Mouse (Mus musculus): ENCODE measurements around the gene Jak1.

Gene Jak1

GRCm38 (mm10) chr4:101185216-101185615 is 79.9 kb downstream of the Jak1 start:
- DNase-seq = no peak

- DNase-seq = no peak
Observed at GRCm38 (mm10) chr4:101182603-101183011, 82.5 kb downstream of the Jak1 start.

GRCm38 (mm10) chr4:101180681-101181080 is 84.4 kb downstream of the Jak1 start:
- DNase-seq = no peak

GRCm38 (mm10) chr4:101179836-101180235 is 85.2 kb downstream of the Jak1 start:
- no peak for DNase-seq

- DNase-seq = no peak
Observed at GRCm38 (mm10) chr4:101179076-101179475, 86.0 kb downstream of the Jak1 start.

- DNase-seq = no peak
Observed at GRCm38 (mm10) chr4:101177796-101178195, 87.3 kb downstream of the Jak1 start.

- no peak for DNase-seq
Observed at GRCm38 (mm10) chr4:101176123-101176522, 89.0 kb downstream of the Jak1 start.

- no peak for DNase-seq
Observed at GRCm38 (mm10) chr4:101174916-101175625, 90.0 kb downstream of the Jak1 start.

GRCm38 (mm10) chr4:101172738-101173137 is 92.3 kb downstream of the Jak1 start:
- no peak for DNase-seq

- DNase-seq = peak; percentile 71 to 75
Observed at GRCm38 (mm10) chr4:101168189-101168778, 96.8 kb downstream of the Jak1 start.

- no peak for DNase-seq
Observed at GRCm38 (mm10) chr4:101167777-101168176, 97.3 kb downstream of the Jak1 start.

GRCm38 (mm10) chr4:101165776-101166175 is 99.3 kb downstream of the Jak1 start:
- no peak for DNase-seq

- DNase-seq = no peak
Observed at GRCm38 (mm10) chr4:101164673-101165072, 100.4 kb downstream of the Jak1 start.

- DNase-seq = no peak
Observed at GRCm38 (mm10) chr4:101164189-101164588, 100.9 kb downstream of the Jak1 start.

GRCm38 (mm10) chr4:101160821-101161220 is 104.3 kb downstream of the Jak1 start:
- DNase-seq = no peak

GRCm38 (mm10) chr4:101159191-101159764 is 105.8 kb downstream of the Jak1 start:
- DNase-seq = no peak

- DNase-seq = peak; percentile 20 to 28
Observed at GRCm38 (mm10) chr4:101158282-101158681, 106.8 kb downstream of the Jak1 start.

- no peak for DNase-seq
Observed at GRCm38 (mm10) chr4:101157476-101157875, 107.6 kb downstream of the Jak1 start.

- DNase-seq = no peak
Observed at GRCm38 (mm10) chr4:101155541-101155940, 109.5 kb downstream of the Jak1 start.

- peak in 1 of 2 experiments; percentile 12 for DNase-seq
Observed at GRCm38 (mm10) chr4:101146891-101147655, 118.0 kb downstream of the Jak1 start.

- DNase-seq = peak; percentile 95 to 97
Observed at GRCm38 (mm10) chr4:101146047-101146745, 118.9 kb downstream of the Jak1 start.

- DNase-seq = peak in 1 of 2 experiments; percentile 28
Observed at GRCm38 (mm10) chr4:101144790-101145189, 120.3 kb downstream of the Jak1 start.

- DNase-seq = no peak
Observed at GRCm38 (mm10) chr4:101144361-101144760, 120.7 kb downstream of the Jak1 start.
